Mouse (Mus musculus) G1E (cell line): ENCODE measurements around the gene Rab23.

Source experiments
- CTCF ChIP-seq: IDR thresholded peaks from 2 replicates; pipeline ENCODE4 v1.5.1; 2012; ENCODE audit warnings: low read depth, low read length, inconsistent platforms, mixed read lengths
- GATA1 ChIP-seq: IDR thresholded peaks from 2 replicates; pipeline ENCODE4 v1.6.1; 2012; ENCODE audit warnings: borderline replicate concordance, low read length, inconsistent platforms, mixed read lengths
- POLR2AphosphoS5 ChIP-seq: IDR thresholded peaks from 2 replicates; pipeline ENCODE4 v1.6.1; 2012; ENCODE audit warnings: low read depth, low read length, inconsistent platforms; ENCODE audit not compliant: insufficient replicate concordance

- TF ChIP-seq CTCF (no peak), POLR2AphosphoS5 (no peak), GATA1 (no peak)
Observed at GRCm38 (mm10) chr1:33788072-33788471, 68.4 kb downstream of the Rab23 start.
